Mouse (Mus musculus): ENCODE measurements around the gene Ensa. TPM values are rescaled to one million over a fixed set of nuclear protein-coding genes. Genes with fewer than 3 reads are reported as not detected.

The Ensa gene
- polyA plus RNA-seq, 1 experiment from 2014 or later = 51.4 TPM

Other genes starting within 250 kb of the Ensa start
- gene 4930558C23Rik, start 222.2 kb upstream of the Ensa start, polyA plus RNA-seq (2016; fragmentation: Nextera tagmentation; extraction: Ambion mirVana) = not detected in 2 replicates
- 35.0 and 38.0 TPM in 2 replicates for gene Arnt, start 190.6 kb upstream of the Ensa start, polyA plus RNA-seq (2016; fragmentation: Nextera tagmentation; extraction: Ambion mirVana)
- 14.2 and 15.1 TPM in 2 replicates for gene Ctsk, start 125.7 kb upstream of the Ensa start, polyA plus RNA-seq (2016; fragmentation: Nextera tagmentation; extraction: Ambion mirVana)
- 5.3 and 7.5 TPM in 2 replicates for gene Ctss, start 98.2 kb upstream of the Ensa start, polyA plus RNA-seq (2016; fragmentation: Nextera tagmentation; extraction: Ambion mirVana)
- gene Hormad1, start 65.3 kb upstream of the Ensa start, polyA plus RNA-seq (2016; fragmentation: Nextera tagmentation; extraction: Ambion mirVana) = not detected in 2 replicates
- 24.1 and 25.1 TPM in 2 replicates for gene Golph3l, start 36.1 kb upstream of the Ensa start, polyA plus RNA-seq (2016; fragmentation: Nextera tagmentation; extraction: Ambion mirVana)
- 65.2 and 66.9 TPM in 2 replicates for gene Mcl1, start 33.8 kb downstream of the Ensa start, polyA plus RNA-seq (2016; fragmentation: Nextera tagmentation; extraction: Ambion mirVana)
- gene Adamtsl4, start 62.9 kb downstream of the Ensa start, polyA plus RNA-seq (2016; fragmentation: Nextera tagmentation; extraction: Ambion mirVana) = 4.3 and 4.9 TPM in 2 replicates
- gene Ecm1, start 114.6 kb downstream of the Ensa start, polyA plus RNA-seq (2016; fragmentation: Nextera tagmentation; extraction: Ambion mirVana) = 82.4 and 90.1 TPM in 2 replicates
- 43.6 TPM in 2 replicates for gene Tars2, start 135.2 kb downstream of the Ensa start, polyA plus RNA-seq (2016; fragmentation: Nextera tagmentation; extraction: Ambion mirVana)
- 25.5 and 25.9 TPM in 2 replicates for gene Rprd2, start 193.9 kb downstream of the Ensa start, polyA plus RNA-seq (2016; fragmentation: Nextera tagmentation; extraction: Ambion mirVana)
- 36.6 and 36.7 TPM in 2 replicates for gene Prpf3, start 230.9 kb downstream of the Ensa start, polyA plus RNA-seq (2016; fragmentation: Nextera tagmentation; extraction: Ambion mirVana)
- 405 and 408 TPM in 2 replicates for gene Mrps21, start 246.5 kb downstream of the Ensa start, polyA plus RNA-seq (2016; fragmentation: Nextera tagmentation; extraction: Ambion mirVana)

All from heart, embryonic 12.5 days (tissue).